Mouse (Mus musculus) heart, adult 10 weeks (tissue): ENCODE results near the gene Sdhaf1. TPM values are rescaled to one million over a fixed set of nuclear protein-coding genes. Genes with fewer than 3 reads are reported as not detected.

ENCODE experiments used
- polyA plus RNA-seq: library from polyadenylated mRNA; stranded (reverse); fragments of 350-450 nt; fragmentation: Illumina TruSeq; extraction: RNeasy Lipid Tissue Mini Kit (QIAGEN cat#74804); gene quantifications from one replicate; pipeline ENCODE4 v1.2.3, GENCODE M21; 2014; ENCODE audit warnings: low read depth, low replicate concordance

Gene Sdhaf1
- polyA plus RNA-seq: 14.0 TPM

DNA sequence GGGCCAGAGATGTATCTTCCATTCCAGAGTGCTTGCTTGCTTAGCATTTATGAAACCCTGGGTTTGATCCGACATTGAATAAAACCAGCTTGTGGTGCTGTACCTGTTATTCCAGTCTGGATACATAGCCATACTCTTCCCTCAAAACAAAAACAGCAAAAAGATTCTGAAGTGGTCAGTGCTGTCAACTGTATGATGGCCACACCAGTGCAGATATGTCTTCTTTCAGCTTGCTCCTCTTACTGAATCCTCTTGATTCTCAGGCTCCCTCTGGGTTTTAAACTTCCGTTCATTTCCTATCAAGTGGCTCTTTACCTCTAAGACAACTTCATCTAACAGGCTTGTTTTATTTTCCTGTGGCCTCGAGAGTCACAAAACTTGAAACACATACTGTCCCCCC is at the start of gene Sdhaf1:
TSS of gene Sdhaf1 (minus strand) at position 101 of the 400 bp plus-strand sequence.

DNA sequence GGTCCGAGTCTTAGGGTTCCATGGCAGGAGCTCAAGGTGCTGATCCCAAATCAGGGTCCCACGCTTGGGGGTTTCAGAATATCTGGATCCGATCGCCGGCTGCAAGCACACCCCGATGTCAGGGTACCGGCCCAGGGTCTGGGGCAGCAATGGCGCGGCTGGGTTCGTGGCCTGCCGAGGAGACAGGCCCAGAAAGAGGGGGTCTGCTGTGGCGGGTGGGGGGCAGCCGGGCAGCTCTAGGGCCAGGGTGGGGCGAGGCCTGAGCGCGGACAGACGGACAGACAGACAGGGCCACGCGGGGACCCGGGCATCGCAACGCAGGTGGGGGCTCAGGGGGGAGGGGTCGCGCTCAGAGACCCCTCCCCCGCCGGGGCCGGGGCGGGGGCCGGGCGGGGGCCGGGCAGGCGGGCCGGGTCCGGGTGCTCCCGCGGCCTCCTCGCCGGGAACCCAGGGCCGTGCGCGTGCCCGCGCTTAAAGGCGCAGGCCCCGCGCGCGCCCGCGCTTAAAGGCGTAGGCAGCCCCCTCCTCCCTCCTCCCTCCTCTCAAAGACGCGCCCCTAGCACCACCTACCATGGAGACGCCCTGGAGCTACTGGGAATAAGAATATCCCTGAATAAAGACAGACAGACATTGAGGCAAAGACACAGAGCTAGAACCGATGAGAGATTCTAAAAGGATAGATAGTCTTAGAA is 39.1 kb upstream of the Sdhaf1 start, which contains the start of gene Lrfn3:
TSS of gene Lrfn3 (minus strand) at position 121 of the 692 bp plus-strand sequence.

DNA sequence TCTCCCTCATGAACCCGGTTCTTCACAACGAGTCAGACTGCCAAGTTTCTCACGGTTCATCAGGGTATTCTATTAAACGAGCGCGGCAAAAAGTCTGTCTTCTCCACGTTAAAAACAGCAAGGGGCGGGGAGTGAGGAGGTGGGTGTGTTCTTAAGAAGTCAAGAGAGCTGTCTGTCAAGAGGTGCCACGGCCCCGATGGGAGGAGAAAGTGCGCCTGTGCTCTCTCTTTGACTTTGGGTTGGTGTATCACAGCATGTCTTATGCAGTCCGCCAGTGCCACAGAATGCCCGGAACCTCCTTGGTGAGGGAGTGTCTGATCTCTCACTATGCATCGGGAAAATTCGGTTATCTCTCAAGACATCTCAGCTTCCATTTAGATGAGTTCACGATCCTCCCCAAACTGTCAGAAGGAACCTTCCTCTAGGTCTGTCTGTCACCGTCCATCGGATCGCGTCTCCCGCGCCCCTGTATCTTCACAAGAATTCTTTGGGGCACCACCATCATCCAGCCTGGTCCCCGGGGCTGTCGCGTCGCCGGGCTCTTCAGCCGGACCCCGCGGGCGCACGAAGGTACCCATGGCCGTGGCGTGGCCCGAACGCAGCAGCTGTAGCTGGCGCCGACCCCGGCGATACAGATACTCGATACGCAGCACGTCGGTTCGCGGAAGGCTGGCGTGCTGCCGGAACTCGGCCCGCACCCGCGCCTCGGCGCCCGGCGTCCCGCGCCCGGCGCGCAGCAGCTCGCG is 2.0 kb downstream of the Sdhaf1 start, which contains the start of gene E130208F15Rik:
TSS of gene E130208F15Rik (plus strand) at position 202 of the 746 bp plus-strand sequence.

DNA sequence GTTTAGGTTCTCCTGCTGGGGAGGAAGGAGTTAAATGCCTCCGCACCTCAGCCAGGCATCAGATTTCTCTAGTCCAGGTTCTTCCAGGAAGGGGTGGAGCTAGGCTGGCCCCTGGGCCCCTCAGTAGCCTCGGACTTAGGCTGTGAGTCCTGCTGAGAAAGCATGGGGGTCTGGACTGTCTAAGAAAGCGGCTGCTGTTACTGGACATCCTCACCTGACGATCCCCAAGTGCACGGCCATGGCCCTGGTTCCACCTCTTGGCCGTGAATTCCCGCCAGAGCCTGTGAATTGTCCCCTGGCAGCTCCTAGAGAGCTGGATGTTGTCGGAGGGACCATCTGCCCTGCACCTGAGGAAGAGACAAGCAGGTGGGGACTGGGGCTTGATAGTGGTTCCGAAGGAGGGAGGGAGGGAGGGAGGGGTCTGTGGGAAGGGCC is 9.0 kb downstream of the Sdhaf1 start, which contains the start of gene Syne4:
TSS of gene Syne4 (plus strand) at position 87 of the 435 bp plus-strand sequence.

DNA sequence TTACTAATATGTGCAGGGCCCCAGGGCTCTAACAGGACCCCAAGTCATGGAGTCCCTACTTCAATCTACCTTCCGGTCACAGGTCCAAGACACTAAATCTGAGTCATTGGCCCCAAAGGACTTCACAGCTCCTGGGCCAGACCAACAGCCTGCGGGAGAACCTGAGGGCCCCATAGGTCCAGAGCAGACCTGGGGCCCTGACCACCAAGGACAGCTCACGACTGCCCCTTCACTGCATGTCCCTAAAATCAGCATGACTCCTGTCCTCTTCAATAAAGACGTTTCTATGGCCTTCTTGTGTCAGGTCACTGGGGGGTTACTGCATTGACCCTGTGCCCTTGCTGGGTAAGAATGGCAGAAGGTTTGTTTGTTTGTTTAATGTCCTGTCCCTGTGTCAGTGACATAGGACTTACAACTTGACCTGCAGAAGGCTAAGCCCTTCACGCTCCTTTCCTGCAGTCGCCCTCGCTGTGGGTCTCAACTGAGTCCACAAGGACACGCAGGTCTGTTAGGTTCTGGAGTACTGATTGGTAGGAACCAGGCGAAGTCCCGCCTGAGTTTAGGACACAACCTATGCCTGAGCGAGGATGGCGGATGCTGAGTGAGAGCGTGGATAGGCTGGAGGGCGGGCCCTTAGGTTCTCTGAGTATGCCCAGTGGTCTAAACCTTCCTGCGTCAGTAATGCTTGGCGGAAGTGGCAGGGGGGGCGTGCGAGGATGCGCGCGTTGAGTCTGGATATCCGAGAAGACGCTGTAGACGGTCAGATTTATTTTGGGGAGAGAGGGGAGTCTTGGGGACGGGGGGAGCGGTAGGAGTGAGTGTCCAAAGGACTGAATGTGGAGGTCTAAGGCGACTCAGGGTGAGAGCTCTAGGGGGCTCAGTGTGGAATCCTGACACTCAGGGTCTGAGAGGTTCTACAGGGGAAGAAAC is 15.4 kb downstream of the Sdhaf1 start, which contains the start of gene Alkbh6:
TSS of gene Alkbh6 (plus strand) at position 642 of the 930 bp plus-strand sequence.

DNA sequence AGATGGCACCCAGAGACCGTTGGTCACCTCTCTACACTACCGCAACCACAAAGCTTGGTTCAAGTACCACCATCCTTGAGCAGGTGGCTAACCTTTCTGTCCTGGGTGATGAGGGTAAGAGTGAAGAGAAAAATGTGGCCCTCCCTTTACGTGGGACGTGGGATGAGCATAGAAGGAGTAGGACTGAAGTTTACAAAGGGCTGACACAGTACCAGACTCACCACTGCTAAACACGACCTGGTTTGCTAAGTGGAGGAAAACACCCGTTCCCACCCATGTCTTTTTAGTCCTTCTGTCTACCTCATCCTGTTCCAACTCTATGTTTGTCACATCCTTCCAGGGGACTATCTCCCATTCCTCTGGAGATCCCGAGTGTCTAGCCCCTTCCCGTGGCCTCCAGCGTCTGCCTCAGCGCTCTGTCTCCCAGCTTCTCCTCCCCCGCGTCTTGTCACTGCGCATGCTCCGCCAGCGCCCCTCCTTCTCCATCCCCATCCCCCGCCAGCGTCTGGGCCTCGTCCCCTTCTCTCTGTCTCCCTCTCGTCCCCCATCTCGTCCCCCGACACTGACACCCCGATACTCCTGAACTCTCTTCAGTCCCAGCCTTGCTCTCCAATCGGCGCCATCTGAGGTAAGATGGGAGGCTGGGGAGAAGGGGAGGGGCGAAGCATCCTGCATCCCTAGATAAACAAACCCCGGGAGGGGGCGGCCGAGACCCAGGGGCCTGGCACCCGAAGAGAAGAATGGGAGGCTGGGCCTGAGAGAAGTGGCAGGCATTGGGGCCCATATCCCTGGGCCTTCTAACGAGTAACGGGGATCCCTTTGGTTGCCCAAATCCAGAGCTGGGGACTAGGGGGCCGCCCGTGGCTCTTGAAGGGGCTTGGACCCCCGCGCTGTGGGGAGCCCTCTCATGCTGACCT is 32.2 kb downstream of the Sdhaf1 start, which contains the start of gene Clip3:
TSS of gene Clip3 (plus strand) at position 514 of the 917 bp plus-strand sequence.

DNA sequence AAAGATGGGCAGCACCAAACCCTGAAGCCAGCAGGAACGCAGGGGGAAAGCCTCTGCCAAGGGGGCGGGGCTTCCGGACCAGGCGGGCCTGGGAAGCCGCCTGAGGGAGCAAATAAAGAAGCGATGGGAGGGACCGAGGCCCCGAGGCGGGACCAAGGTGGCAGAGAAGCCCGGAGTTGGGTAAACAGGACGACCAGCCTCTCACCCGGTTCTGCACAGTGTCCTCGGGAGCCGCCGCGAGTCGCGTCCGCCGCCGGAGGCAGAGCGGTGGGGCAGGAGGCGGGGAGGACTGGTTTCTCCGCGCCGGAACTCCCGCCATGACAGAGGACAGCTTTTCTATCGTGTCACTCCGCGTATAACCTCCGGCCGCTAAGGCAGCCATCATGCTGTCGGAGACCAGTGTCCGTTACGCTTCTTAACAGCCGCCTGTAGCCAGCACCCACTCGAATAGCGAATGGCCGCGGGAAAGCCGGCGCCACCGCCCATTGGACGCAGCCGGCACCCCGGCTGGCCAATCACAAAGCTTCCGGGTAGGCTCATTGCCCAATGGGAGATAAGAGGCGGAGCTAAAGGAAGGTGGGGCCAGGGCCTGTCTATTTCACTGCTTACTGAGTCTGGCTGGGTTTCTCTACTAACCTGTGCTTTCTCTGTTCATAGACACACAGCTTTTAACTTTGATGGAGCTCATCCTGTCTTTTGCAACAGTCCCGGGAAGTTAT is 43.6 kb downstream of the Sdhaf1 start, which contains the start of the genes Thap8 and Wdr62:
TSS of gene Thap8 (plus strand) at position 144 of the 719 bp plus-strand sequence.
TSS of gene Wdr62 (minus strand) at position 469 of the 719 bp plus-strand sequence.

Other genes starting within 250 kb of the Sdhaf1 start
- not detected for gene Gm26920, start 233.5 kb downstream of the Sdhaf1 start, polyA plus RNA-seq
- 1.4 TPM for gene Zfp566, start 233.4 kb downstream of the Sdhaf1 start, polyA plus RNA-seq
- 34.9 TPM for gene Zfp260, start 229.1 kb downstream of the Sdhaf1 start, polyA plus RNA-seq
- 1.6 TPM for gene Zfp382, start 202.0 kb downstream of the Sdhaf1 start, polyA plus RNA-seq
- 26.8 TPM for gene Zfp146, start 154.1 kb downstream of the Sdhaf1 start, polyA plus RNA-seq
- 4,592 TPM for gene Cox7a1, start 139.8 kb downstream of the Sdhaf1 start, polyA plus RNA-seq
- 372 TPM for gene Capns1, start 125.1 kb downstream of the Sdhaf1 start, polyA plus RNA-seq
- gene Polr2i, start 91.9 kb downstream of the Sdhaf1 start, polyA plus RNA-seq: 59.9 TPM
- 58.8 TPM for gene Tbcb, start 91.6 kb downstream of the Sdhaf1 start, polyA plus RNA-seq
- gene Ovol3, start 88.2 kb downstream of the Sdhaf1 start, polyA plus RNA-seq: not detected
- not detected for gene Thap8, start 43.8 kb downstream of the Sdhaf1 start, polyA plus RNA-seq
- gene Wdr62, start 43.5 kb downstream of the Sdhaf1 start, polyA plus RNA-seq: 2.4 TPM
- 11.7 TPM for gene Clip3, start 32.2 kb downstream of the Sdhaf1 start, polyA plus RNA-seq
- gene Alkbh6, start 15.2 kb downstream of the Sdhaf1 start, polyA plus RNA-seq: 29.2 TPM
- 2.5 TPM for gene Syne4, start 9.1 kb downstream of the Sdhaf1 start, polyA plus RNA-seq
- gene E130208F15Rik, start 2.2 kb downstream of the Sdhaf1 start, polyA plus RNA-seq: 0.42 TPM
- 1.1 TPM for gene Lrfn3, start 38.9 kb upstream of the Sdhaf1 start, polyA plus RNA-seq
- 38.2 TPM for gene Tyrobp, start 89.9 kb upstream of the Sdhaf1 start, polyA plus RNA-seq
- gene Hcst, start 96.0 kb upstream of the Sdhaf1 start, polyA plus RNA-seq: not detected
- 0.50 TPM for gene Nfkbid, start 97.8 kb upstream of the Sdhaf1 start, polyA plus RNA-seq
- 3.1 TPM for gene Aplp1, start 121.6 kb upstream of the Sdhaf1 start, polyA plus RNA-seq
- gene Kirrel2, start 133.8 kb upstream of the Sdhaf1 start, polyA plus RNA-seq: not detected
- not detected for gene Nphs1, start 134.4 kb upstream of the Sdhaf1 start, polyA plus RNA-seq
- gene Prodh2, start 169.7 kb upstream of the Sdhaf1 start, polyA plus RNA-seq: not detected
- 1.1 TPM for gene Arhgap33, start 211.2 kb upstream of the Sdhaf1 start, polyA plus RNA-seq
- gene Hspb6, start 228.3 kb upstream of the Sdhaf1 start, polyA plus RNA-seq: 945 TPM
- 3.8 TPM for gene Proser3, start 228.4 kb upstream of the Sdhaf1 start, polyA plus RNA-seq
- gene Lin37, start 235.9 kb upstream of the Sdhaf1 start, polyA plus RNA-seq: 17.8 TPM
- 64.0 TPM for gene U2af1l4, start 239.4 kb upstream of the Sdhaf1 start, polyA plus RNA-seq
- gene Gm49396, start 239.4 kb upstream of the Sdhaf1 start, polyA plus RNA-seq: 8.0 TPM
- gene Psenen, start 239.7 kb upstream of the Sdhaf1 start, polyA plus RNA-seq: 106 TPM
- gene Igflr1, start 241.5 kb upstream of the Sdhaf1 start, polyA plus RNA-seq: not detected